Mouse (Mus musculus) bone marrow macrophage, adult 2 months (primary cell): ENCODE results near the gene Ppp1r26.

Source experiments
- CTCF ChIP-seq: IDR thresholded peaks from 2 replicates; pipeline ENCODE4 v1.5.1; 2012; ENCODE audit warnings: low read depth, mild to moderate bottlenecking, low read length, moderate library complexity
- POLR2A ChIP-seq: IDR thresholded peaks from 2 replicates; pipeline ENCODE4 v1.6.1; 2012; ENCODE audit warnings: mild to moderate bottlenecking, low read depth, low read length, borderline replicate concordance

GRCm38 (mm10) chr2:28502987-28503386, 56.4 kb downstream of the Ppp1r26 start:
- no peak for TF ChIP-seq POLR2A
- TF ChIP-seq CTCF: no peak
